10 mouse cellular contexts compared by ENCODE assay signal in genomic region chr7:127183828-127184227, GRCm38 (mm10). TPM values are rescaled to one million over a fixed set of nuclear protein-coding genes. Genes with fewer than 3 reads are reported as not detected.
DNase-seq lines count a peak whose midpoint lies in the region; ATAC-seq and TF ChIP-seq lines count a peak whose summit lies in the region.
"Had no signal": no experiment of that assay in that cellular context is flagged by ENCODE, and none has a peak within 500 bp of the region (broad histone marks: within the 10 kb centered on the region; RNA-seq: fewer than 3 reads in every experiment).

No protein-coding gene starts in this region.

- no peak overlapping the region for H3K4me3 ChIP-seq in heart, adult 2 months
- no peak overlapping the region for H3K4me3 ChIP-seq in heart, embryonic 11.5 days (ENCODE audit: low read depth, low read length)
- H3K4me3 ChIP-seq in bone marrow, adult 2 months (replicated peaks; ENCODE audit: control insufficient read depth, low read depth, low read length), result no peak overlapping the region
- H3K4me3 ChIP-seq in liver, embryonic 15.5 days (replicated peaks), result no peak overlapping the region
- H3K4me3 ChIP-seq: forebrain, embryonic 13.5 days had no signal

- H3K36me3 ChIP-seq in heart, adult 2 months (ENCODE audit: control insufficient read depth, insufficient read depth, low read length), result no peaks in the 10 kb centered on the region
- no peaks in the 10 kb centered on the region for H3K36me3 ChIP-seq in heart, embryonic 11.5 days (ENCODE audit: control insufficient read depth, insufficient read depth, low read length)
- H3K36me3 ChIP-seq in liver, embryonic 15.5 days (replicated peaks), result no peaks in the 10 kb centered on the region

- WGBS in heart, adult 2 months, result 55% methylated on average over 6 of the region's 6 CpGs
- 70% methylated on average over 6 of the region's 6 CpGs for WGBS in heart, embryonic 11.5 days (ENCODE audit: insufficient replicate concordance)
- WGBS in bone marrow, adult 2 months, result 57% methylated on average over 6 of the region's 6 CpGs
- WGBS in liver, embryonic 15.5 days (ENCODE audit: insufficient replicate concordance), result 38% methylated on average over 6 of the region's 6 CpGs

- H3K27ac ChIP-seq in heart, adult 2 months, result no peak overlapping the region
- H3K27ac ChIP-seq in heart, embryonic 11.5 days (ENCODE audit: low read depth, low read length), result no peak overlapping the region
- H3K27ac ChIP-seq in bone marrow, adult 2 months (ENCODE audit: control insufficient read depth, insufficient read depth, low read depth, low read length, poor library complexity), result no peak overlapping the region
- peak overlapping the region; percentile 77; the same call in 1 of the 2 replicates for H3K27ac ChIP-seq in liver, embryonic 15.5 days (replicated peaks)
- H3K27ac ChIP-seq: forebrain, embryonic 13.5 days had no signal

- no peaks in the 10 kb centered on the region for H3K9me3 ChIP-seq in heart, embryonic 11.5 days (replicated peaks; ENCODE audit: control insufficient read depth, low read length)
- no peaks in the 10 kb centered on the region for H3K9me3 ChIP-seq in liver, embryonic 15.5 days (replicated peaks)
- H3K9me3 ChIP-seq: forebrain, embryonic 13.5 days had no signal

- H3K9ac ChIP-seq in heart, adult 2 months (ENCODE audit: low read depth, low read length), result no peak overlapping the region
- H3K9ac ChIP-seq in heart, embryonic 11.5 days (ENCODE audit: low read depth, low read length), result no peak overlapping the region
- no peak overlapping the region for H3K9ac ChIP-seq in liver, embryonic 15.5 days
- H3K9ac ChIP-seq: forebrain, embryonic 13.5 days had no signal

- no peak for TF ChIP-seq EP300 in heart, adult 2 months (IDR thresholded peaks at IDR 0.05; ENCODE audit: insufficient read depth, low read depth, low read length)

- no peak for ATAC-seq in heart, embryonic 11.5 days (replicated peaks; ENCODE audit: insufficient number of reproducible peaks, low FRiP score, low TSS enrichment)
- peak; percentile 66 for ATAC-seq in liver, embryonic 15.5 days (ENCODE audit: insufficient read depth)
- no peak for ATAC-seq in cerebellum, adult (ENCODE audit: insufficient number of reproducible peaks, low FRiP score, low TSS enrichment)
- ATAC-seq: forebrain, embryonic 13.5 days had no signal

- TF ChIP-seq POLR2A in heart, adult 2 months (IDR thresholded peaks at IDR 0.05; ENCODE audit: insufficient read depth, low read depth, low read length), result no peak
- TF ChIP-seq POLR2A in bone marrow, adult 2 months (IDR thresholded peaks at IDR 0.05; ENCODE audit: borderline replicate concordance, control insufficient read depth, low read depth, low read length), result no peak

- TF ChIP-seq CTCF in heart, adult 2 months (IDR thresholded peaks at IDR 0.05), result peak; percentile 34
- peak; percentile 67 for TF ChIP-seq CTCF in bone marrow, adult 2 months (IDR thresholded peaks at IDR 0.05; ENCODE audit: control insufficient read depth, insufficient read depth, low read length)

- no peaks in the 10 kb centered on the region for H3K79me2 ChIP-seq in heart, adult 2 months (replicated peaks; ENCODE audit: control insufficient read depth, insufficient read depth, low read length)

- H3K27me3 ChIP-seq in heart, adult 2 months (ENCODE audit: control insufficient read depth, insufficient read depth, low read length), result no peaks in the 10 kb centered on the region
- H3K27me3 ChIP-seq in heart, embryonic 11.5 days (ENCODE audit: control insufficient read depth, insufficient read depth, low read length), result no peaks in the 10 kb centered on the region
- no peaks in the 10 kb centered on the region for H3K27me3 ChIP-seq in liver, embryonic 15.5 days
- H3K27me3 ChIP-seq: forebrain, embryonic 13.5 days had no signal

- H3K4me1 ChIP-seq in heart, adult 2 months (ENCODE audit: control insufficient read depth, insufficient read depth, low read length), result no peaks in the 10 kb centered on the region
- no peaks in the 10 kb centered on the region for H3K4me1 ChIP-seq in heart, embryonic 11.5 days (ENCODE audit: control insufficient read depth, insufficient read depth, low read length)
- peaks cover 6% of the 10 kb centered on the region for H3K4me1 ChIP-seq in bone marrow, adult 2 months (ENCODE audit: control insufficient read depth, insufficient read depth, low read length)
- peaks cover 44% of the 10 kb centered on the region for H3K4me1 ChIP-seq in liver, embryonic 15.5 days (replicated peaks)
- H3K4me1 ChIP-seq: forebrain, embryonic 13.5 days had no signal

- H3K4me2 ChIP-seq in heart, embryonic 11.5 days, result no peak overlapping the region
- H3K4me2 ChIP-seq in liver, embryonic 15.5 days, result 0 out of 2 replicates have a peak overlapping the region, but pooled peaks have one; percentile 4
- H3K4me2 ChIP-seq: forebrain, embryonic 13.5 days had no signal

- intact Hi-C loops in heart, adult 2 months (cut with DNase I), result loop anchor here (5.0 kb wide), 1 partner anchor 62 kb away; the partner anchor contains the start of gene Qprt

- DNase-seq in heart, adult 2 months, result no peak
- DNase-seq in 416B (ENCODE audit: low read depth), result peak; percentile 76
- no peak for DNase-seq in cerebellum, adult 8-10 months
- no peak for DNase-seq in frontal cortex, postnatal 25 days (ENCODE audit: low spot score in 2 of 2)
- DNase-seq: cerebellum, adult 11-12 months had no signal

RNA-seq across cellular contexts. Expression of gene Cd2bp2, which starts 12.0 kb away (rescaled TPM):
- total RNA-seq in heart, adult 2 months (2021), result 10 to 100 TPM; 33.4 to 35.2 TPM
- 18.2 and 26.9 TPM in 2 replicates for polyA plus RNA-seq in heart, adult 2 months (2012; rRNA removed)
- 41.7 and 41.8 TPM in 2 replicates for polyA plus RNA-seq in heart, embryonic 11.5 days (2014; fragmentation: Nextera tagmentation; extraction: Ambion mirVana)
- polyA plus RNA-seq in bone marrow, adult 2 months (2011; ENCODE audit: insufficient read depth, insufficient read length, low replicate concordance, missing spikeins), result 46.6 and 64.1 TPM in 2 replicates
- 18.0 and 21.5 TPM in 2 replicates for polyA plus RNA-seq in liver, embryonic 15.5 days (2015; fragmentation: Nextera tagmentation; extraction: Ambion mirVana)

RNA-seq across cellular contexts. Expression of gene Tbc1d10b, which starts 24.4 kb away (rescaled TPM):
- total RNA-seq in heart, adult 2 months (2021), result 10 to 100 TPM; 20.5 to 22.0 TPM
- polyA plus RNA-seq in heart, adult 2 months (2012; rRNA removed), result 13.6 and 17.4 TPM in 2 replicates
- 17.5 and 23.7 TPM in 2 replicates for polyA plus RNA-seq in heart, embryonic 11.5 days (2014; fragmentation: Nextera tagmentation; extraction: Ambion mirVana)
- 53.6 and 84.9 TPM in 2 replicates for polyA plus RNA-seq in bone marrow, adult 2 months (2011; ENCODE audit: insufficient read depth, insufficient read length, low replicate concordance, missing spikeins)
- 17.1 and 18.2 TPM in 2 replicates for polyA plus RNA-seq in liver, embryonic 15.5 days (2015; fragmentation: Nextera tagmentation; extraction: Ambion mirVana)

RNA-seq across cellular contexts. Expression of gene Mylpf, which starts 24.9 kb away (rescaled TPM):
- 1 to 10 TPM; 3.5 TPM for total RNA-seq in heart, adult 2 months (2021)
- 0.74 and 1.1 TPM in 2 replicates for polyA plus RNA-seq in heart, adult 2 months (2012; rRNA removed)
- polyA plus RNA-seq in heart, embryonic 11.5 days (2014; fragmentation: Nextera tagmentation; extraction: Ambion mirVana), result 27.8 and 37.5 TPM in 2 replicates
- polyA plus RNA-seq in bone marrow, adult 2 months (2011; ENCODE audit: insufficient read depth, insufficient read length, low replicate concordance, missing spikeins), result 32.2 and 126 TPM in 2 replicates
- 67.8 and 89.3 TPM in 2 replicates for polyA plus RNA-seq in liver, embryonic 15.5 days (2015; fragmentation: Nextera tagmentation; extraction: Ambion mirVana)

RNA-seq across cellular contexts. Expression of gene Spn, which starts 46.2 kb away (rescaled TPM):
- under 1 TPM; 0.78 to 0.80 TPM for total RNA-seq in heart, adult 2 months (2021)
- polyA plus RNA-seq in heart, adult 2 months (2012; rRNA removed), result 1.1 and 2.9 TPM in 2 replicates
- polyA plus RNA-seq in heart, embryonic 11.5 days (2014; fragmentation: Nextera tagmentation; extraction: Ambion mirVana), result 0.32 and 0.39 TPM in 2 replicates
- polyA plus RNA-seq in bone marrow, adult 2 months (2011; ENCODE audit: insufficient read depth, insufficient read length, low replicate concordance, missing spikeins), result 29.7 and 49.2 TPM in 2 replicates
- 6.7 and 6.8 TPM in 2 replicates for polyA plus RNA-seq in liver, embryonic 15.5 days (2015; fragmentation: Nextera tagmentation; extraction: Ambion mirVana)

RNA-seq across cellular contexts. Expression of gene Zfp553, which starts 49.0 kb away (rescaled TPM):
- total RNA-seq in heart, adult 2 months (2021), result 1 to 10 TPM; 6.0 to 6.3 TPM
- polyA plus RNA-seq in heart, adult 2 months (2012; rRNA removed), result 5.0 and 6.5 TPM in 2 replicates
- 12.3 and 14.6 TPM in 2 replicates for polyA plus RNA-seq in heart, embryonic 11.5 days (2014; fragmentation: Nextera tagmentation; extraction: Ambion mirVana)
- 2.6 and 6.6 TPM in 2 replicates for polyA plus RNA-seq in bone marrow, adult 2 months (2011; ENCODE audit: insufficient read depth, insufficient read length, low replicate concordance, missing spikeins)
- 6.3 and 6.8 TPM in 2 replicates for polyA plus RNA-seq in liver, embryonic 15.5 days (2015; fragmentation: Nextera tagmentation; extraction: Ambion mirVana)

Comparison
In these comparisons a context has a peak if more than half of its experiments do, and no peak if none do; other contexts are left out.
1. RNA of gene Mylpf, which starts 24.9 kb away (polyA plus RNA-seq): 32.2 to 126 TPM in bone marrow, adult 2 months, 67.8 to 89.3 TPM in liver, embryonic 15.5 days and 27.8 to 37.5 TPM in heart, embryonic 11.5 days; 0.74 to 1.1 TPM in heart, adult 2 months; every median in the first group is over 10 times any median in the second.